Mouse (Mus musculus) erythroblast, embryonic 14.5 days (primary cell): ENCODE results near the gene Arhgap8.

Source experiments
- GATA1 ChIP-seq: IDR thresholded peaks from 2 replicates; pipeline ENCODE4 v1.6.1; 2012; ENCODE audit warnings: low read length, inconsistent platforms, mixed read lengths
- TAL1 ChIP-seq: IDR thresholded peaks from 3 replicates; pipeline ENCODE4 v1.6.1; 2012; ENCODE audit warnings: low read length, inconsistent platforms, mixed read lengths

DNA sequence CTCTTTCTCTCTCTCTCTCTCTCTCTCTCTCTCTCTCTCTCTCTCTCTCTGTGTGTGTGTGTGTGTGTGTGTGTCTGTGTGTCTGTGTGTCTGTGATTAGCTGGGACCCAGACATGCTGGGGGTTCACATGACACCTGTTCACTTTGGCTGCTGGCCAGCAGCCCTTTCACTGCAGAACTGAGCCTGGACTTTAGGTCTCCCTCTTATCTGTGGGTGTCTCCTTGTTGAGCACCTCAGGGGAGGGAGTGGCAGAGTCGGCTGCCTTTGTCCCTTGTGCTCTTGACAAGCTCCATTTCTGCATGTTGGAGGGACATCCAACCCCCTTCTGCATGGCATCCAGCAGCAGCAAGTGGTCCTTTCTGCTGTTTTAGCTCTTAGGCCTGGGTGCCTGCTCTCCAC, 11.0 kb downstream of the Arhgap8 start:
- TF ChIP-seq GATA1 (no peak), TAL1 (no peak)
